Mouse (Mus musculus) limb, embryonic 14.5 days (tissue): Measurements from ENCODE around the gene Noxa1. TPM values are rescaled to one million over a fixed set of nuclear protein-coding genes. Genes with fewer than 3 reads are reported as not detected.

Source experiments
- ATAC-seq: fragments of 200-750 bp; cut with Nextera tagmentation; 2 replicates; pipeline ENCODE4 v1.8.0; 2017; ENCODE audit warnings: low read depth, moderate number of reproducible peaks, moderate TSS enrichment; ENCODE audit not compliant: low FRiP score
- DNase-seq: peaks from one replicate; pipeline ENCODE4 v3.0.0-alpha.2; 2015; ENCODE audit warnings: low spot score
- H3K27ac ChIP-seq: fragments of 300-500 bp; sonication (generic); replicated peaks from 2 replicates; pipeline ENCODE4 v1.5.1; 2014; ENCODE audit warnings: low read depth, mild to moderate bottlenecking, low read length, moderate library complexity, mixed read lengths
- H3K27me3 ChIP-seq: fragments of 300-500 bp; sonication (generic); 2 replicates; pipeline ENCODE4 v1.6.1; 2014; ENCODE audit warnings: low read length, mixed read lengths; ENCODE audit not compliant: control insufficient read depth, insufficient read depth
- H3K36me3 ChIP-seq: fragments of 300-500 bp; sonication (generic); 2 replicates; pipeline ENCODE4 v1.6.1; 2014; ENCODE audit warnings: mild to moderate bottlenecking, low read length, moderate library complexity, mixed read lengths; ENCODE audit not compliant: control insufficient read depth, insufficient read depth
- H3K4me1 ChIP-seq: fragments of 300-500 bp; sonication (generic); 2 replicates; pipeline ENCODE4 v1.6.1; 2014; ENCODE audit warnings: antibody characterized with exemption, low read length, mixed read lengths; ENCODE audit not compliant: control insufficient read depth, insufficient read depth
- H3K4me2 ChIP-seq: fragments of 300-500 bp; sonication (generic); replicated peaks from 2 replicates; pipeline ENCODE4 v1.6.1; 2014; ENCODE audit warnings: low read depth, mild to moderate bottlenecking, low read length, moderate library complexity; ENCODE audit not compliant: severe bottlenecking
- H3K4me3 ChIP-seq: fragments of 300-500 bp; sonication (generic); replicated peaks from 2 replicates; pipeline ENCODE4 v1.5.1; 2014; ENCODE audit warnings: low read length
- H3K9ac ChIP-seq: fragments of 300-500 bp; sonication (generic); 2 replicates; pipeline ENCODE4 v1.6.1; 2014; ENCODE audit warnings: mild to moderate bottlenecking, low read depth, low read length, moderate library complexity; ENCODE audit not compliant: severe bottlenecking
- H3K9me3 ChIP-seq: fragments of 300-500 bp; sonication (generic); 2 replicates; pipeline ENCODE4 v1.6.1; 2016; ENCODE audit warnings: low read length; ENCODE audit not compliant: control insufficient read depth
- POLR2A ChIP-seq: fragments of 200-500 bp; IDR thresholded peaks from 2 replicates; pipeline ENCODE4 v1.8.0; 2012; ENCODE audit warnings: inconsistent platforms, mild to moderate bottlenecking, moderate library complexity, borderline replicate concordance; ENCODE audit not compliant: insufficient read depth, insufficient read length; ENCODE audit errors: extremely low read depth
- WGBS: fragments of 180-500 bp; shearing (Covaris S2); extraction: QIAGEN DNeasy Blood & Tissue Kit; methylation state at CpG from one replicate; pipeline ENCODE4 v1.1.7; 2014; 5-methylcytosine and 5-hydroxymethylcytosine counted together
- polyA plus RNA-seq, 2 experiments: library from polyadenylated mRNA; depleted of rRNA in 1 of 2; stranded (reverse) in 1 of 2; unstranded in 1 of 2; fragments of >200 nt; fragmentation: Nextera tagmentation in 1 of 2; extraction: Ambion mirVana in 1 of 2; gene quantifications; 2 replicates each; pipeline versions ENCODE4 v1.2.1 to v1.2.3; 2012 to 2014

The Noxa1 gene
- polyA plus RNA-seq (2012; rRNA removed) (0.12 and 0.13 TPM in 2 replicates), polyA plus RNA-seq (2014; fragmentation: Nextera tagmentation; extraction: Ambion mirVana) (0.15 TPM in 1 of 2 replicates, not detected in the other)

- Histone ChIP-seq H3K4me1 (no peaks in the 10 kb centered on the region), H3K27me3 (peaks cover 3% of the 10 kb centered on the region; the same call in 1 of the 2 replicates), H3K27ac (no peak within 1 kb of the TSS), H3K4me3 (no peak within 1 kb of the TSS), H3K4me2 (peak within 1 kb of the TSS; percentile 11; the same call in 1 of the 2 replicates), H3K9me3 (no peaks in the 10 kb centered on the region), H3K36me3 (no peaks in the 10 kb centered on the region), H3K9ac (no peak within 1 kb of the TSS; the same call in 1 of the 2 replicates)
- ATAC-seq (peak; percentile 30), DNase-seq (no peak)
- TF ChIP-seq POLR2A: no peak
- WGBS: 39% methylated on average over 28 of the region's 28 CpGs
Observed at GRCm38 (mm10) chr2:25095109-25095850, at the start of gene Noxa1. Noxa1 (minus strand) TSS chr2:25095149.

GRCm38 (mm10) chr2:25141921-25142320 is 47.0 kb upstream of the Noxa1 start:
- H3K4me3 ChIP-seq: no peak overlapping the region
- H3K9ac ChIP-seq: no peak overlapping the region
- DNase-seq: no peak
- H3K27ac ChIP-seq: no peak overlapping the region
- TF ChIP-seq POLR2A: no peak
- WGBS: 78% methylated on average over 5 of the region's 5 CpGs
- no peak overlapping the region for H3K4me2 ChIP-seq
- no peaks in the 10 kb centered on the region for H3K36me3 ChIP-seq
- H3K4me1 ChIP-seq: no peaks in the 10 kb centered on the region
- H3K9me3 ChIP-seq: no peaks in the 10 kb centered on the region
- ATAC-seq: no peak
- H3K27me3 ChIP-seq: no peaks in the 10 kb centered on the region

- no peaks in the 10 kb centered on the region for H3K9me3 ChIP-seq
- H3K4me1 ChIP-seq: no peaks in the 10 kb centered on the region
- no peak for TF ChIP-seq POLR2A
- WGBS: 54% methylated on average over 4 of the region's 4 CpGs
- DNase-seq (no peak), ATAC-seq (no peak)
- H3K4me3 ChIP-seq: no peak overlapping the region
- H3K9ac ChIP-seq: no peak overlapping the region
- H3K4me2 ChIP-seq: no peak overlapping the region
- H3K27me3 ChIP-seq: no peaks in the 10 kb centered on the region
- H3K27ac ChIP-seq: no peak overlapping the region
- no peaks in the 10 kb centered on the region for H3K36me3 ChIP-seq
Observed at GRCm38 (mm10) chr2:25141185-25141584, 46.2 kb upstream of the Noxa1 start.

- no peak for DNase-seq
- H3K4me3 ChIP-seq: no peak overlapping the region
- no peaks in the 10 kb centered on the region for H3K4me1 ChIP-seq
- no peak overlapping the region for H3K4me2 ChIP-seq
- WGBS: 79% methylated on average over 6 of the region's 6 CpGs
- no peak overlapping the region for H3K9ac ChIP-seq
- H3K9me3 ChIP-seq: no peaks in the 10 kb centered on the region
- no peak for TF ChIP-seq POLR2A
- no peaks in the 10 kb centered on the region for H3K36me3 ChIP-seq
- ATAC-seq: no peak
- H3K27ac ChIP-seq: no peak overlapping the region
- H3K27me3 ChIP-seq: no peaks in the 10 kb centered on the region
Observed at GRCm38 (mm10) chr2:25137832-25138231, 42.9 kb upstream of the Noxa1 start.

GRCm38 (mm10) chr2:25131601-25132000 is 36.7 kb upstream of the Noxa1 start:
- no peak for DNase-seq
- Histone ChIP-seq H3K4me3 (no peak overlapping the region), H3K27ac (no peak overlapping the region), H3K9me3 (no peaks in the 10 kb centered on the region), H3K27me3 (no peaks in the 10 kb centered on the region), H3K36me3 (no peaks in the 10 kb centered on the region), H3K4me1 (peaks cover 4% of the 10 kb centered on the region; the same call in 1 of the 2 replicates), H3K4me2 (no peak overlapping the region), H3K9ac (no peak overlapping the region)
- WGBS: 67% methylated on average over 9 of the region's 9 CpGs
- TF ChIP-seq POLR2A: no peak
- no peak for ATAC-seq
